Mouse (Mus musculus): ENCODE measurements around the gene Tubgcp6.

- TF ChIP-seq CTCF (IDR thresholded peaks at IDR 0.05) (no peak), EP300 (IDR thresholded peaks at IDR 0.05) (no peak)
These were observed 64.2 kb downstream of the Tubgcp6 start for GRCm38 (mm10) chr15:89058736-89059135.
